In genomic region chr16:96969643-96970042, GRCm38 (mm10) we compare ENCODE assay signal across 13 mouse cellular contexts.
DNase-seq lines count a peak whose midpoint lies in the region; ATAC-seq and TF ChIP-seq lines count a peak whose summit lies in the region.
"Had no signal": no experiment of that assay in that cellular context is flagged by ENCODE, and none has a peak within 500 bp of the region (broad histone marks: within the 10 kb centered on the region; RNA-seq: fewer than 3 reads in every experiment).

No protein-coding gene starts in this region.

- TF ChIP-seq EP300 in CH12.LX (IDR thresholded peaks at IDR 0.05; ENCODE audit: low read length) = no peak

- no peaks in the 10 kb centered on the region for H3K27me3 ChIP-seq in CH12.LX (replicated peaks)
- H3K27me3 ChIP-seq in forebrain, postnatal 0 days (ENCODE audit: insufficient read depth, low read length) = no peaks in the 10 kb centered on the region
- H3K27me3 ChIP-seq: embryonic facial prominence, embryonic 12.5 days; heart, embryonic 13.5 days had no signal

- H3K4me3 ChIP-seq in CH12.LX (replicated peaks in 1 of 3; ENCODE audit: low read depth in 2 of 3, low read length in 2 of 3, poor library complexity in 1 of 3) = no peak overlapping the region
- no peak overlapping the region for H3K4me3 ChIP-seq in forebrain, postnatal 0 days (ENCODE audit: low read depth, low read length)
- H3K4me3 ChIP-seq: embryonic facial prominence, embryonic 12.5 days; heart, embryonic 13.5 days had no signal

- DNase-seq in CH12.LX (ENCODE audit: extremely low read depth) (peak; percentile 22), R1 (ENCODE audit: low read depth, low spot score) (peak; percentile 85)
- peak; percentile 50 for DNase-seq in forebrain, postnatal 0 days
- no peak for DNase-seq in frontal cortex, postnatal 14 days (ENCODE audit: low spot score in 2 of 2)
- DNase-seq in adrenal gland, postnatal 14 days = no peak
- DNase-seq in adrenal gland, adult 2 months = no peak
- DNase-seq in gastrocnemius, postnatal 4 days (ENCODE audit: low spot score in 2 of 2) = no peak
- DNase-seq: kidney, postnatal 25 days; lung, embryonic 14.5 days; thymus, adult 2 months had no signal

- WGBS in forebrain, postnatal 0 days = 68% methylated on average over 2 of the region's 2 CpGs

- no peak overlapping the region for H3K9ac ChIP-seq in CH12.LX (ENCODE audit: insufficient read depth, low read depth)
- no peak overlapping the region for H3K9ac ChIP-seq in forebrain, postnatal 0 days
- H3K9ac ChIP-seq: embryonic facial prominence, embryonic 12.5 days; heart, embryonic 13.5 days; lung, embryonic 14.5 days had no signal

- no peaks in the 10 kb centered on the region for H3K79me2 ChIP-seq in CH12.LX (replicated peaks; ENCODE audit: control insufficient read depth, extremely low read depth, insufficient read depth, poor library complexity, severe bottlenecking)

- H3K27ac ChIP-seq in CH12.LX (ENCODE audit: insufficient read depth, low read depth) = no peak overlapping the region
- H3K27ac ChIP-seq in forebrain, postnatal 0 days (ENCODE audit: low read depth, low read length) = peak overlapping the region; percentile 70
- H3K27ac ChIP-seq: embryonic facial prominence, embryonic 12.5 days; heart, embryonic 13.5 days had no signal

- no peaks in the 10 kb centered on the region for H3K36me3 ChIP-seq in CH12.LX (replicated peaks in 1 of 2; ENCODE audit: control insufficient read depth in 1 of 2, insufficient read depth in 1 of 2, low read length in 1 of 2)
- H3K36me3 ChIP-seq in forebrain, postnatal 0 days (ENCODE audit: insufficient read depth) = no peaks in the 10 kb centered on the region
- H3K36me3 ChIP-seq: embryonic facial prominence, embryonic 12.5 days; heart, embryonic 13.5 days had no signal

- no peak for TF ChIP-seq CTCF in CH12.LX (conservative IDR thresholded peaks at IDR 0.05 in 1 of 2, IDR thresholded peaks at IDR 0.05 in 1 of 2; ENCODE audit: low read depth in 2 of 2, low read length in 2 of 2)
- no peak for TF ChIP-seq CTCF in forebrain, postnatal 0 days (IDR thresholded peaks at IDR 0.05; ENCODE audit: low read depth)

- no peaks in the 10 kb centered on the region for H3K9me3 ChIP-seq in CH12.LX (replicated peaks; ENCODE audit: low read length)
- no peaks in the 10 kb centered on the region for H3K9me3 ChIP-seq in forebrain, postnatal 0 days (ENCODE audit: low read length)
- H3K9me3 ChIP-seq: embryonic facial prominence, embryonic 12.5 days; heart, embryonic 13.5 days had no signal

- in situ Hi-C loops in CH12.LX (cut with MboI; ENCODE audit: low pct_ligation_motif_present, low pct_unique_long_range_greater_than_20kb, low sequenced_read_pairs) = no loop called here

- peaks cover 0 to 11% of the 10 kb centered on the region in 2 experiments; a peak in 2 of 4 replicates for H3K4me1 ChIP-seq in CH12.LX (ENCODE audit: control insufficient read depth in 1 of 2, insufficient read depth in 2 of 2)
- 0 out of 2 replicates have a peak, but pooled peaks cover 3% of the 10 kb centered on the region for H3K4me1 ChIP-seq in forebrain, postnatal 0 days (ENCODE audit: insufficient read depth)
- H3K4me1 ChIP-seq: embryonic facial prominence, embryonic 12.5 days had no signal

- no peak for TF ChIP-seq RAD21 in CH12.LX (IDR thresholded peaks at IDR 0.05; ENCODE audit: low read depth, low read length)

- no peak overlapping the region for H3K4me2 ChIP-seq in CH12.LX (ENCODE audit: insufficient read depth, low read depth, poor library complexity, severe bottlenecking)
- no peak overlapping the region for H3K4me2 ChIP-seq in forebrain, postnatal 0 days (ENCODE audit: low read depth)
- H3K4me2 ChIP-seq: embryonic facial prominence, embryonic 12.5 days; heart, embryonic 13.5 days; lung, embryonic 14.5 days had no signal

- dilution Hi-C loops in CH12.LX (cut with MboI; ENCODE audit: extremely low pct_ligation_motif_present, extremely low pct_unique_long_range_greater_than_20kb, low sequenced_read_pairs) = no loop called here

- no peak for TF ChIP-seq POLR2A in CH12.LX (IDR thresholded peaks at IDR 0.05; ENCODE audit: low read depth, low read length)

- ATAC-seq in forebrain, postnatal 0 days = peak; percentile 97
- 0 out of 2 replicates have a peak, but pooled peaks have one; percentile 18 for ATAC-seq in megakaryocyte, adult 5-6 weeks (ENCODE audit: poor library complexity, severe bottlenecking)

TF ChIP-seq in CH12.LX, 34 proteins besides CTCF, POLR2A, EP300 and RAD21:
- TF ChIP-seq MAFK (IDR thresholded peaks at IDR 0.05; ENCODE audit: insufficient replicate concordance, low read length) (no peak), MXI1 (IDR thresholded peaks at IDR 0.05; ENCODE audit: low read depth, low read length) (no peak), MYC (IDR thresholded peaks at IDR 0.05; ENCODE audit: low read depth, low read length) (no peak), TBP (conservative IDR thresholded peaks at IDR 0.05; ENCODE audit: low read depth, low read length) (no peak), ZC3H11A (IDR thresholded peaks at IDR 0.05; ENCODE audit: low read depth, low read length) (no peak), JUN (IDR thresholded peaks at IDR 0.05; ENCODE audit: insufficient read depth, low read depth, low read length) (no peak), USF2 (conservative IDR thresholded peaks at IDR 0.05; ENCODE audit: low read depth, low read length) (no peak), ELF1 (IDR thresholded peaks at IDR 0.05; ENCODE audit: low read depth, low read length) (no peak), JUND (conservative IDR thresholded peaks at IDR 0.05; ENCODE audit: low read depth, low read length) (no peak), NRF1 (IDR thresholded peaks at IDR 0.05; ENCODE audit: low read depth, low read length) (no peak), SMC3 (IDR thresholded peaks at IDR 0.05; ENCODE audit: low read depth, low read length) (no peak), ZNF384 (IDR thresholded peaks at IDR 0.05; ENCODE audit: low read depth, low read length) (no peak), ZMIZ1 (IDR thresholded peaks at IDR 0.05; ENCODE audit: low read depth, low read length) (no peak), GABPA (IDR thresholded peaks at IDR 0.05; ENCODE audit: insufficient replicate concordance, low read depth, low read length) (no peak), MAZ (IDR thresholded peaks at IDR 0.05; ENCODE audit: low read depth, low read length) (no peak), MEF2A (IDR thresholded peaks at IDR 0.05; ENCODE audit: borderline replicate concordance, low read depth, low read length) (no peak), TCF12 (IDR thresholded peaks at IDR 0.05; ENCODE audit: low read depth, low read length) (no peak), POLR2AphosphoS2 (IDR thresholded peaks at IDR 0.05; ENCODE audit: low read depth, low read length) (no peak), CHD2 (IDR thresholded peaks at IDR 0.05; ENCODE audit: low read length) (no peak), ZKSCAN1 (IDR thresholded peaks at IDR 0.05; ENCODE audit: borderline replicate concordance, low read depth, low read length) (no peak)

Comparison
In these comparisons a context has a peak if more than half of its experiments do, and no peak if none do; other contexts are left out.
1. DNase-seq: peak in CH12.LX (single experiment), R1 (single experiment) and forebrain, postnatal 0 days (single experiment); none in frontal cortex, postnatal 14 days (0 of 2), adrenal gland, postnatal 14 days (single experiment), adrenal gland, adult 2 months (single experiment) and gastrocnemius, postnatal 4 days (0 of 2).